Mouse (Mus musculus) lung, postnatal 0 days (tissue): ENCODE results near the gene Serpinb12. TPM values are rescaled to one million over a fixed set of nuclear protein-coding genes. Genes with fewer than 3 reads are reported as not detected.
A peak's percentile ranks its signal among the peaks of the same experiment; 100 is the strongest.

Experiments
- ATAC-seq: fragments of 200-750 bp; cut with Nextera tagmentation; 2 replicates; pipeline ENCODE4 v1.8.0; 2017; ENCODE audit warnings: moderate library complexity
- DNase-seq: peaks from one replicate; pipeline ENCODE4 v3.0.0-alpha.2; 2016; ENCODE audit warnings: low spot score
- H3K27ac ChIP-seq: fragments of 300-500 bp; sonication (generic); 2 replicates; pipeline ENCODE4 v1.5.1; 2014; ENCODE audit warnings: antibody characterized with exemption, mild to moderate bottlenecking, low read length, mixed read lengths
- H3K27me3 ChIP-seq: fragments of 300-500 bp; sonication (generic); replicated peaks from 2 replicates; pipeline ENCODE4 v1.6.1; 2014; ENCODE audit warnings: low read length, mixed read lengths; ENCODE audit not compliant: insufficient read depth
- H3K36me3 ChIP-seq: fragments of 300-500 bp; sonication (generic); 2 replicates; pipeline ENCODE4 v1.6.1; 2014; ENCODE audit warnings: low read length, mixed read lengths; ENCODE audit not compliant: insufficient read depth
- H3K4me1 ChIP-seq: fragments of 300-500 bp; sonication (generic); 2 replicates; pipeline ENCODE4 v1.6.1; 2014; ENCODE audit warnings: antibody characterized with exemption, low read depth, low read length, mixed read lengths; ENCODE audit not compliant: insufficient read depth
- H3K4me2 ChIP-seq: fragments of 300-500 bp; sonication (generic); replicated peaks from 2 replicates; pipeline ENCODE4 v1.6.1; 2014; ENCODE audit warnings: low read depth, mild to moderate bottlenecking, low read length, moderate library complexity, mixed read lengths
- H3K4me3 ChIP-seq: fragments of 300-500 bp; sonication (generic); 2 replicates; pipeline ENCODE4 v1.5.1; 2014; ENCODE audit warnings: low read depth, low read length
- H3K9ac ChIP-seq: fragments of 300-500 bp; sonication (generic); replicated peaks from 2 replicates; pipeline ENCODE4 v1.6.1; 2014; ENCODE audit warnings: low read depth, mild to moderate bottlenecking
- H3K9me3 ChIP-seq: fragments of 300-500 bp; sonication (generic); 2 replicates; pipeline ENCODE4 v1.6.1; 2016; ENCODE audit warnings: low read length, mixed read lengths
- CTCF ChIP-seq: IDR thresholded peaks from 2 replicates; pipeline ENCODE4 v1.5.1; 2016; ENCODE audit warnings: antibody characterized with exemption, mild to moderate bottlenecking
- EP300 ChIP-seq: IDR thresholded peaks from 2 replicates; pipeline ENCODE4 v1.6.1; 2016; ENCODE audit warnings: antibody characterized with exemption, mild to moderate bottlenecking, control low read depth
- WGBS: fragments of 180-500 bp; shearing (Covaris S2); extraction: QIAGEN DNeasy Blood & Tissue Kit; methylation state at CpG from one replicate; pipeline ENCODE4 v1.1.7; 2014; 5-methylcytosine and 5-hydroxymethylcytosine counted together
- polyA plus RNA-seq: library from polyadenylated mRNA; unstranded; fragments of >200 nt; fragmentation: Nextera tagmentation; extraction: Ambion mirVana; gene quantifications from 2 replicates; pipeline ENCODE4 v1.2.1, GENCODE M21; 2015

The Serpinb12 gene
- polyA plus RNA-seq, 1 experiment from 2014 or later, result 0.57 TPM

- no peak for ATAC-seq
These were observed 26.8 kb downstream of the Serpinb12 start for GRCm38 (mm10) chr1:106961023-106961422.

GRCm38 (mm10) chr1:106980684-106981083 lies 46.4 kb downstream of the Serpinb12 start, which contains the start of gene Serpinb13:
Gene Serpinb13 (plus strand): TSS chr1:106980984.
- Histone ChIP-seq H3K4me2 (no peak within 1 kb of the TSS), H3K27me3 (no peaks in the 10 kb centered on the region), H3K4me1 (no peaks in the 10 kb centered on the region), H3K9me3 (no peaks in the 10 kb centered on the region), H3K9ac (no peak within 1 kb of the TSS), H3K4me3 (no peak within 1 kb of the TSS), H3K27ac (no peak within 1 kb of the TSS), H3K36me3 (no peaks in the 10 kb centered on the region)
- TF ChIP-seq CTCF, result no peak
- ATAC-seq (no peak), DNase-seq (no peak)

More at GRCm38 (mm10) chr1:106961023-106961422, 26.8 kb downstream of the Serpinb12 start:
- H3K4me1 ChIP-seq, result no peaks in the 10 kb centered on the region
- H3K4me2 ChIP-seq, result no peak overlapping the region
- no peaks in the 10 kb centered on the region for H3K27me3 ChIP-seq
- H3K4me3 ChIP-seq, result no peak overlapping the region
- DNase-seq, result no peak
- H3K9ac ChIP-seq, result no peak overlapping the region
- TF ChIP-seq EP300 (no peak), CTCF (peak; percentile 40)
- H3K9me3 ChIP-seq, result no peaks in the 10 kb centered on the region
- H3K27ac ChIP-seq, result no peak overlapping the region
- H3K36me3 ChIP-seq, result no peaks in the 10 kb centered on the region
- 34% methylated on average over 3 of the region's 3 CpGs for WGBS

GRCm38 (mm10) chr1:106983092-106983491 lies 48.8 kb downstream of the Serpinb12 start:
- TF ChIP-seq EP300 (no peak), CTCF (no peak)
- Histone ChIP-seq H3K4me2 (no peak overlapping the region), H3K4me3 (no peak overlapping the region), H3K9ac (no peak overlapping the region), H3K36me3 (no peaks in the 10 kb centered on the region), H3K4me1 (no peaks in the 10 kb centered on the region), H3K27me3 (no peaks in the 10 kb centered on the region), H3K9me3 (no peaks in the 10 kb centered on the region), H3K27ac (no peak overlapping the region)
- 69% methylated on average over 1 of the region's 1 CpGs for WGBS
- DNase-seq (no peak), ATAC-seq (no peak)

GRCm38 (mm10) chr1:106983865-106984264 lies 49.6 kb downstream of the Serpinb12 start:
- H3K9me3 ChIP-seq, result no peaks in the 10 kb centered on the region
- WGBS, result 69% methylated on average over 2 of the region's 2 CpGs
- no peak overlapping the region for H3K4me3 ChIP-seq
- no peaks in the 10 kb centered on the region for H3K27me3 ChIP-seq
- no peak overlapping the region for H3K4me2 ChIP-seq
- DNase-seq (no peak), ATAC-seq (no peak)
- no peak overlapping the region for H3K9ac ChIP-seq
- H3K36me3 ChIP-seq, result no peaks in the 10 kb centered on the region
- no peak overlapping the region for H3K27ac ChIP-seq
- TF ChIP-seq CTCF (no peak), EP300 (no peak)
- no peaks in the 10 kb centered on the region for H3K4me1 ChIP-seq

- WGBS, result 31% methylated on average over 13 of the region's 13 CpGs
- H3K4me1 ChIP-seq, result no peaks in the 10 kb centered on the region; the same call in 1 of the 2 replicates
- H3K36me3 ChIP-seq, result no peaks in the 10 kb centered on the region
- DNase-seq (peak; percentile 47), ATAC-seq (peak; percentile 57)
- no peaks in the 10 kb centered on the region for H3K9me3 ChIP-seq
- no peak overlapping the region for H3K4me2 ChIP-seq
- no peaks in the 10 kb centered on the region for H3K27me3 ChIP-seq
- no peak overlapping the region for H3K27ac ChIP-seq
- TF ChIP-seq EP300, result no peak
- TF ChIP-seq CTCF, result no peak
- H3K9ac ChIP-seq, result no peak overlapping the region
- H3K4me3 ChIP-seq, result no peak overlapping the region
These were observed 66.2 kb downstream of the Serpinb12 start for GRCm38 (mm10) chr1:107000424-107000823.

GRCm38 (mm10) chr1:107001754-107002153 lies 67.5 kb downstream of the Serpinb12 start:
- 79% methylated on average over 2 of the region's 2 CpGs for WGBS
- ATAC-seq (no peak), DNase-seq (no peak)
- H3K9me3 ChIP-seq, result no peaks in the 10 kb centered on the region
- H3K27me3 ChIP-seq, result no peaks in the 10 kb centered on the region
- no peak for TF ChIP-seq EP300
- no peak for TF ChIP-seq CTCF
- no peak overlapping the region for H3K4me2 ChIP-seq
- H3K36me3 ChIP-seq, result no peaks in the 10 kb centered on the region
- H3K4me1 ChIP-seq, result no peaks in the 10 kb centered on the region; the same call in 1 of the 2 replicates
- H3K4me3 ChIP-seq, result no peak overlapping the region
- no peak overlapping the region for H3K27ac ChIP-seq
- H3K9ac ChIP-seq, result no peak overlapping the region

GRCm38 (mm10) chr1:107006316-107006715 lies 72.1 kb downstream of the Serpinb12 start:
- DNase-seq, result no peak
- Histone ChIP-seq H3K4me2 (no peak overlapping the region), H3K9me3 (no peaks in the 10 kb centered on the region), H3K9ac (no peak overlapping the region), H3K36me3 (no peaks in the 10 kb centered on the region), H3K27ac (no peak overlapping the region), H3K4me3 (no peak overlapping the region), H3K27me3 (no peaks in the 10 kb centered on the region), H3K4me1 (no peaks in the 10 kb centered on the region)
- 55% methylated on average over 3 of the region's 3 CpGs for WGBS
- no peak for TF ChIP-seq EP300
- no peak for TF ChIP-seq CTCF
- ATAC-seq, result no peak

Other genes with a start within 250 kb of the Serpinb12 start
- 5.7 and 7.1 TPM in 2 replicates for gene Bcl2, start 220.2 kb upstream of the Serpinb12 start, polyA plus RNA-seq
- 25.6 and 31.8 TPM in 2 replicates for gene Kdsr, start 174.7 kb upstream of the Serpinb12 start, polyA plus RNA-seq
- gene Vps4b, start 137.7 kb upstream of the Serpinb12 start, polyA plus RNA-seq, result 56.5 and 59.6 TPM in 2 replicates
- 0.13 and 0.18 TPM in 2 replicates for gene Serpinb5, start 73.3 kb upstream of the Serpinb12 start, polyA plus RNA-seq
- gene Serpinb13, start 46.5 kb downstream of the Serpinb12 start, polyA plus RNA-seq, result not detected in 2 replicates
- not detected in 2 replicates for gene Serpinb3a, start 117.9 kb downstream of the Serpinb12 start, polyA plus RNA-seq
- not detected in 2 replicates for gene Serpinb3d, start 149.1 kb downstream of the Serpinb12 start, polyA plus RNA-seq